Mouse (Mus musculus) embryonic stem cell, embryonic (primary cell): Measurements from ENCODE around the gene Lrrc73.

ENCODE experiments used
- CTCF ChIA-PET, 4 experiments: fragments of 300-600 bp in 2 of 4; fragments of 350-600 bp in 2 of 4; sonication (Branson Sonifier 250); formaldehyde crosslinking; loops; one replicate each; lab custom pipeline; 2022; ENCODE audit warnings: inconsistent platforms in 2 of 4; lab: Charles Lee
- POLR2A ChIA-PET, 4 experiments: fragments of 300-600 bp in 2 of 4; fragments of 350-600 bp in 2 of 4; sonication (Branson Sonifier 250); formaldehyde crosslinking; loops; one replicate each; lab custom pipeline; 2022; ENCODE audit warnings: antibody characterized with exemption in 4 of 4, inconsistent platforms in 1 of 4; lab: Charles Lee

The Lrrc73 gene

DNA sequence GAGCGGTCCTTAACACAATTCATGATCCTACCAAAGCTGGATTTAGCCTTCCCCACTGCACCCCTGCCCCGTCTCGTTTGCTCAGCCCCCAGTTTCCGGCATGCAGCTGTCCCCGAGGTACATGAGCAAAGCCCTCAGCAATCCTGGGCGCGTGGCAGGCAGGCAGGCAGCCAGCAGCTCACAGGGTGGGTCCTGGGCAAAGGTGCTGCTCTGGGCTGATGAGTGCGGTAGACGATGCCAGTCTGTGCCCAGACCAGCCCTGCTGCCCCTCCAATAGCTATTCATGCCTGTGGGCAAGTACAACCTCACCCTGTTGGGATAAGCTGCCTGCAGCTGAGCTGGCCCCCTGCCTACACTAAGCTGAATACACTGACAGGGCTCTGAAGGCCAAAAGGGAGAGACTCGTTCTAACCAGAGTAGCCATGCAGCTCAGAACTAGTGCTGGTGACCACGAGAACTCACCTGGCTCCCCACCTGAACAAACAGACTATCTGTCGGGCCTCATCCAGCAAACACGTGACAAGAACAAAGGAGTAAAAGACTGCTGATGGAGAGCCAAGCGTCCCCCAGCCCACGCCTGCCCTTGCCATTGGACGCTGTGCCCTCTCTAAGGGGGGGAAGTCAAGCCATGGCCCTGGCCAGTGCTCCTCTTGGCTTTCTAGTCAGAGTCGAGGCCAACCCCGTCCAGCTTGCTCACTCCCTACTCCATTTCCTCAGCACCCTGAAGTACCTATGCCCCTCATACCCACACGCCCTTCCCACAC lies 16.6 kb downstream of the Lrrc73 start:
- CTCF ChIA-PET, result interaction anchor here in 2 of 4 experiments (0.5 to 2.6 kb wide), 5 partner anchors 11 to 18 kb away, joined by 3 to 9 read pairs (median 3); partner anchors contain the start of gene Tjap1 (in 1 of the 2)
- POLR2A ChIA-PET, result interaction anchor here (0.7 to 17.7 kb wide), 23 partner anchors 9 to 698 kb away, joined by 3 to 262 read pairs (median 4); partner anchors contain the start of genes Lrrc73 (in 1 of the 4), Mad2l1bp (in 1 of the 4), Polh (in 1 of the 4) and Polr1c (in 1 of the 4)

DNA sequence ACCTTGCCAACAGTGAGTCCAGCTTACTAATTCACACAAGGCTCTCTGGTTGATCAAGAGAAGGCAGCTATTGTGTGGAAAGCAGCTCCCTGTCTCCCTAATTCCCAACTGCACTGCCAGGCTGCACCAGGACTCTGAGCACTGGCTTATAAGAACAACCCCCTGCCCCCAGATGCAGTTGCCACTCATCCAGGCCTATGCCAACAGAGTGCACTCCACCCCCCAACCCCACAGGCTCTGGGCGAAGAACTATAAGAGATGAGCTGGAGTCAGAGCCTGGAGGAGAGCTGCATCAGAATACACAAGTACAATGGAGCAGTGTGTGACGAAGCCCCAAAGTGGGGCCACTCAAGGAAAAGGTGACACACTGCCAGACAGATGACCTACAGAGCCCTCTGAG lies 18.7 kb downstream of the Lrrc73 start:
- POLR2A ChIA-PET, result interaction anchor here (0.6 to 17.7 kb wide), 14 partner anchors 9 to 56 kb away, joined by 3 to 262 read pairs (median 8); partner anchors contain the start of genes Abcc10 (in 1 of the 4), Dlk2 (in 1 of the 4), Lrrc73 (in 1 of the 4) and Polr1c (in 1 of the 4)
- CTCF ChIA-PET, result interaction anchor here in 1 of 4 experiments (1.0 to 1.3 kb wide), 2 partner anchors 27 to 538 kb away, joined by 3 read pairs; no protein-coding TSS in a partner anchor

DNA sequence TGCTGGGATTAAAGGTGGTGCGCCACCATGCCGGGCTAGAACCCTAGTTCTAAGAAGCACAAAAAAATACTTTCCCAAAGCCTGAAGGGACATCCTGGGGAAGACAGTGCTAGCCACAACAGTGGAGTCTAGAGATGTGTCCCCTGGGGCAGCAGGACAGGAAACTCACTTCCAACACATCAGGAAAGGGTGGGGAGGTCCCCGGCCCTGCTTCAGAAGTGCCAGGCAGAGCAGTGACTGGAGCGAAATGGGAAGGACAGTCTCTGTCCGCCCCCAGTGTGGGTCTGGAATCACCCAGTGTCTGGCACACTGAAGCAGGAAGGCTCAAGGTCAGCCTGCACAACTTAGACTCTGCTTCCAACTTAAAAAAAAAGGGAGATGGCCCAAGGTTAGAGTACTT lies 19.3 kb downstream of the Lrrc73 start:
- ChIA-PET CTCF (interaction anchor here in 1 of 4 experiments (1.0 kb wide), 1 partner anchor 27 kb away, joined by 3 read pairs; no protein-coding TSS in a partner anchor), POLR2A (interaction anchor here in 3 of 4 experiments (0.9 to 17.7 kb wide), 11 partner anchors 8 to 56 kb away, joined by 3 to 262 read pairs (median 6); partner anchors contain the start of genes Abcc10 (in 1 of the 3), Dlk2 (in 1 of the 3), Lrrc73 (in 1 of the 3) and Polr1c (in 1 of the 3))

DNA sequence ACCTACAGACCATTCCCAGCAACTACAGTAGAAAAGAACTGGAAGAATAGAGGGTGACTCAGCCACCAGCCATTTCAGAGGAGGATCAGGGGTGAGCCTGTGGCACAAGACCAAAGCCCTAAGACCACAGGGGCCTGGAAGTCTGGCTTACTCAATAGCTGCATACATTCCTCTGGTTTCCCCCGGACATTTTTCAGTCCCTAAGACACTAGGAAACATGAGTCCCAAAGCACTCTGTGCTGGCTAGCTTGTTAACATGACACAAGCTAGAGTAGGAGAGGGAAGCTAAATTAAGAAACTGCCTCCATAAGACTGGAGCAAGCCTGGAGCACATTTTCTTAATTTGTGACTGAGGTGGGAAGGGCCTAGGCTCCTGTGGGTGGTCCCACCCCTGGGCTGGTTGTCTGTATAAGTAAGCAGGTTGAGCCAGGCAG lies 20.5 kb downstream of the Lrrc73 start:
- ChIA-PET POLR2A (interaction anchor here in 3 of 4 experiments (0.6 to 12.8 kb wide), 23 partner anchors 7 to 424 kb away, joined by 3 to 115 read pairs (median 4); partner anchors contain the start of genes Abcc10 (in 1 of the 3), Dlk2 (in 1 of the 3), Polh (in 1 of the 3) and Polr1c (in 1 of the 3)), CTCF (interaction anchor here in 2 of 4 experiments (1.1 to 1.3 kb wide), 3 partner anchors 8 to 25 kb away, joined by 3 to 4 read pairs (median 3); no protein-coding TSS in a partner anchor)

DNA sequence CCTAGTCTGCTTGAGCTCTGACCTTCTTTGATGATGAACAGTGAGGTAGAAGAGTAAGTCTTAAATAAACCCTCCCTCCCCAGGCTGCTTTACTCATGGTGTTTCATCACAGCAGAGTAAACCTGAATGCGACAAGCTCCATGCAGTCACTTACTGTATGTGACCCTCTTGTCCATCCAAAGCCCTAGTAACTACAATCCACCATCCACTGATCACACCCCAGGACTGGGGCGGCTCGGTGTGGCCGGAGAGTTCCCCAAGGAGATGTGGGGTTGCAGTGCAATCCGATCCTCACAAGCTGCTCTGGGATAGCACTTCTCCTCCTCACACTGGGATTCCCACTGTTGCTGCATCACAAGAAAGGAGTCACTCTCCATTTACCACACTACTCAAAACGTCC lies 21.1 kb downstream of the Lrrc73 start:
- POLR2A ChIA-PET, result interaction anchor here in 2 of 4 experiments (0.9 to 12.8 kb wide), 25 partner anchors 7 to 761 kb away, joined by 3 to 115 read pairs (median 4); partner anchors contain the start of genes Abcc10 (in 1 of the 2), Dlk2 (in 1 of the 2), Polh (in 1 of the 2) and Polr1c (in 1 of the 2)
- CTCF ChIA-PET, result interaction anchor here (0.6 to 3.6 kb wide), 5 partner anchors 9 to 356 kb away, joined by 3 to 13 read pairs (median 4); no protein-coding TSS in a partner anchor

DNA sequence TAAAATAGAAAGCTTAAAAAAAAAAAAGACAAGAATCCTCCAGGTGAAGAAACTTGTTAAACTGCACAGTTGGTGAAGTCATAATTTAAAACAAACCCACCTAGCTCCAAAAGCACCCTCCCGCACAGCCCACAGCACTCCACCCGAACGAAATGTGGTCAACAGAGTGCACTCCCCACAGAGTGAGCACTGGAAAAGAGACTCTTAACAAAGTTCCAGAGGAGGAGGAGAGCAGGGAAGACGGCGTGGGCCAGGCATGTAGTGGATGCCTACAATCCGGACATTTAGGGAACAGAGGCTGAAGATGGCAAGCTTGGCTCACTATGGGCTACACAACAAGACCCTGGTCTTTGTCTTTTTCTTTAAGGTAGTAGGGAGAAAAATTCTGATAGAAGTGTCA lies 21.7 kb downstream of the Lrrc73 start:
- ChIA-PET POLR2A (interaction anchor here in 2 of 4 experiments (0.6 to 12.8 kb wide), 25 partner anchors 8 to 760 kb away, joined by 3 to 115 read pairs (median 4); partner anchors contain the start of genes Dlk2 (in 2 of the 2), Abcc10 (in 1 of the 2), Dnph1 (in 1 of the 2) and Gtpbp2 (in 1 of the 2)), CTCF (interaction anchor here (0.6 to 3.6 kb wide), 6 partner anchors 9 to 356 kb away, joined by 3 to 13 read pairs (median 4); no protein-coding TSS in a partner anchor)

DNA sequence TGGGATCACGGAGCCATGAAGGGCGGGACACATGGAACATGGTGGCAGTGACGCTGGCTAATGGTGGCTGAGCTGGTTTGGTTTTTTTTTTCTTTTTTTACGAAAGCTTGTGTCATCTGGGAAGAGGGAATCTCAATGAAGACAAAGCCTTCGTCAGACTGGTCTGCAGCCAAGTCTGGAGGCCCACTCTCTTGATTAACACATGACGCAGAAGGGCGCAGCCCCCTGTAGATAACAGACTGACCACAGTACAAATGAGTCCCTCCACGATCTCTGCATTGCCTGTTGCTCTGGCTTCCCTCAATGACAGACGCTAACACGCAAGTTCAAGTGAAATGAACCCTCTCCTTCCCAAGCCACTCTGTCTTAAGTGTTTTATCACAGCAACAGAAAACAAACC lies 22.2 kb downstream of the Lrrc73 start:
- ChIA-PET POLR2A (interaction anchor here in 2 of 4 experiments (0.6 to 12.8 kb wide), 23 partner anchors 9 to 760 kb away, joined by 3 to 115 read pairs (median 3); partner anchors contain the start of genes Abcc10 (in 2 of the 2), Dlk2 (in 2 of the 2), Dnph1 (in 1 of the 2) and Gtpbp2 (in 1 of the 2)), CTCF (interaction anchor here (0.6 to 3.6 kb wide), 4 partner anchors 10 to 126 kb away, joined by 3 to 13 read pairs (median 6); no protein-coding TSS in a partner anchor)

DNA sequence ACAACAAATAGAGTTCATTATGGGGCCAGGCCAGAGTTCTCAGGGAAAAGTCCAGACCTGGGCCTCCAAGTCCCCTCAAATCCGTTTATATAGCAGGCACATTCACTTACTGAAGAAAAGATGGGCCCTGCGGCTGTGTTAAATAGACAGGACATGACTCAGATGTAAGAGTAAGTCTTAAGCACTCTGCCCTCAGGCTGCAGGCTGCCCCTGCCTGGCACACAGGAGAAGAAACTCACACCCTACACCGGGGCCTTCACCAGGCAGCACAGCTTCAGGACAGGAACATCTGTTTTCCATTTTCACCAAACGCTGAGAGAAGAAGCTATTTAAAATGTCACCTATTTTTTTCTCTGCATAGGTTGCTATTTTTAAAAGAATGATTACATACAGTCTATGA lies 24.3 kb downstream of the Lrrc73 start:
- ChIA-PET POLR2A (interaction anchor here in 2 of 4 experiments (0.7 to 12.8 kb wide), 7 partner anchors 9 to 19 kb away, joined by 4 to 115 read pairs (median 31); no protein-coding TSS in a partner anchor), CTCF (interaction anchor here in 2 of 4 experiments (0.7 to 3.6 kb wide), 2 partner anchors 12 kb away, joined by 3 to 13 read pairs; no protein-coding TSS in a partner anchor)

DNA sequence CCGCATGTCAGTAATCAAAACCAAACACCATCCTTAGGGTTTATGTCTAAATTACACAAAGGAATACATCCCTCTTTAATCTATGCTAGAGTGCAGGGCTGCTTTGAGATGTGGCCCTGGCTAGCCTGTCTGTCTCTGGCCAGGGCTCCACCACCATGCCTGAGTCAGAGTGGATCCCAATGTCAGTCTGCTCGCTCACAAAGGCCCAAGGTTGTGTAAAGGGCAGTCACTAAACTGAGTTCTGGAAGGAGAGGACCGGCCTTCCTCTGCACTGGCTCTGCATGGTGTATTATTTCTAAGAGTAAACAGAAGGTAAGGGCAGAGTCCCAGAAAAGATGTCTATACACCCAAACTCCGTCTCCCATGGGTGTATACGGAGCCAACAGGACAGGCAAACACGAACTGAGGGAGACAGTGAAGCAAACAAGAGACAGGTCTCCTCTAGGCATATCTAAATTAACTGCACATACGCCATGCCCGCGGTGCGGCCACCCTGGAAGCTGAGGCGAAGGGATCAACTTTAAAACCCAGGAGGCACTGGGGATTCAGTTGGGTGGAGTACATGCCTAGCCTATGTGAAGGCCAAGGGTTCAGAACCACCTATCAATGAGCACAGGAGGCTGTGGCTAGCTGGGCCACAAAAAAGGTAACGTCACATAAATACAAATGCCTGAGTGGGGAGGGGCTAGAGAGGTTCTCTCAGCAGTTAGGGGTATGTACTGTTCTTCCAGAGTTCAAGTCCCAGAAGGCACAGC lies 24.9 kb downstream of the Lrrc73 start:
- ChIA-PET POLR2A (interaction anchor here in 2 of 4 experiments (1.4 to 12.8 kb wide), 7 partner anchors 10 to 50 kb away, joined by 4 to 115 read pairs (median 42); partner anchors contain the start of gene Abcc10 (in 1 of the 2)), CTCF (interaction anchor here in 2 of 4 experiments (1.0 to 3.6 kb wide), 2 partner anchors 12 kb away, joined by 3 to 13 read pairs; no protein-coding TSS in a partner anchor)

DNA sequence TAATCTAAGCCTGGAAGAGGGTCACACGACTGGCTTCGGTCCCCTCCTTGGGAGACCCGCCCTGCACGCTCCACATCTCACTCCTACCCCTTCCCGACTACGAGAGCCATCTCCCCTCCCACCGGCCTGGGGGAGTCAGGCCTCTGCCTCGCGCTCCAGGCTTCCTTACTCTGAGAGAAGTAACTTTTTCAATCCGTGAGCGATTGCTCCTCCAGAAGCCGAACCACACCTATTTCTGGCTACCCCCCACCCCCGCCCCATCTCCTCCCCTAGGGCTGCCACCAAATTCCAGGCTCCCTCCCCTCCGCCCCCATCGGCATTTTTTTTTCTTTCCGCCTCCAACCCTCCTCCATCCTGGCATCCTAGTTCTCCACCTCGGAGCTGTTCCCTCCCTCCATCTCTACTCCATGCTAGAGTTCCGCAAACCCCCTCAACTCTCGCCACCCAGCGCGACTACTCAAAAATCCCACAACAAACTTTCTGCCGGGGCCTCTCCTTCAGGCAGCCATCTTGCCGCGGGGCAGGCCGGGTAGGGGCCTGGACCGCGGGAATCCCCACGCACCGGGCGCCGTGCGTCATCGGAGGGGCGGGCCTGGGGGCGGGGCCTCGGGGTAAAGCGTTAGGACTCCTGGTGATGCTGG lies 29.3 kb downstream of the Lrrc73 start, which contains the start of gene Tjap1:
Gene Tjap1, minus strand, starts transcription at position 544 of the 641 bp plus-strand sequence.
- POLR2A ChIA-PET, result interaction anchor here (0.6 to 7.3 kb wide), 17 partner anchors 8 to 1572 kb away, joined by 3 to 74 read pairs (median 5); partner anchors contain the start of genes Abcc10 (in 1 of the 4), Dnph1 (in 1 of the 4) and Lrrc73 (in 1 of the 4)
- CTCF ChIA-PET, result interaction anchor here in 3 of 4 experiments (0.5 to 2.5 kb wide), 6 partner anchors 13 to 374 kb away, joined by 3 to 10 read pairs (median 3); no protein-coding TSS in a partner anchor

DNA sequence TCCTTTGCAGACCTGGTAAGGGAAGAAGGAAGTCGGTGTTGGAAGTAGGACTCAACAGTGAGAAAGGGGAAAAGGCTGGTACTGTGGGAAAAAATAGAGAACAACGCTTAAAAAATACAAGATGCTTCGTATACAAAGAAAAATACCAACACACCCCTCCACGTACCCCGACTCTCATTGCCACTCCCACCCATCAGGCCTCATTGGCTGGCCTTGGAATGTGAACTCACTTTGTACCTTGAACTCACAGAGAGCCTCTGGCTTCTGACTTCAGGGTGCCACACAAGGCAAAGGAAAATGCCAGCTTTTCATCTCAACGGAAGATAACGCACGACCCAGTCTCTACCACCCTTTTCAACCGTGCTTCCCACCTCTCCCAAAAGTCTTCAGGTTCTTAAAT lies 29.8 kb downstream of the Lrrc73 start:
- POLR2A ChIA-PET, result interaction anchor here in 3 of 4 experiments (0.6 to 7.3 kb wide), 14 partner anchors 8 to 1573 kb away, joined by 3 to 74 read pairs (median 7); partner anchors contain the start of genes Abcc10 (in 1 of the 3) and Lrrc73 (in 1 of the 3)

DNA sequence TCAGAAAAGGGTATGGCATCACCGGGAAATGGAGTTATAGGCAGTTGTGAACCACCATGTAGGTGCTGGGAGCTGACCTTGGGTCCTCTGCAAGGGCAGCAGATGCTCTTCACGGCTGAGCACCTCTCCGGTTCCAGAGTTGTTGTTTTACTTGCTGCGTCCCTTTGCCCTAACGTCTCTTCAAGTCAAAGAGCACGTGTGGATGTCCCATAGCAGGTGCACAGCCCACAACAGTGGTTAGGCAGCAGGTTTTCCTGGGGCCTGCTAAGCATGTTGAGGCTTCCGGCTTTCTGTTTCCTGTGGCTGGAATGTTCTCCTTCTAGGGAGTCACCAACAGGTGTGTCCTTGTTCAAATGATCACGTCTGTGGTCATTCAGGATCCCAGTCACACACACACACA lies 30.6 kb downstream of the Lrrc73 start:
- POLR2A ChIA-PET, result interaction anchor here in 2 of 4 experiments (0.6 to 7.3 kb wide), 9 partner anchors 8 to 44 kb away, joined by 3 to 48 read pairs (median 8); partner anchors contain the start of gene Abcc10 (in 1 of the 2)

More for the DNA sequence above, 29.8 kb downstream of the Lrrc73 start:
- CTCF ChIA-PET, result interaction anchor here in 2 of 4 experiments (0.5 to 1.5 kb wide), 4 partner anchors 17 to 373 kb away, joined by 3 to 4 read pairs (median 3); no protein-coding TSS in a partner anchor

DNA sequence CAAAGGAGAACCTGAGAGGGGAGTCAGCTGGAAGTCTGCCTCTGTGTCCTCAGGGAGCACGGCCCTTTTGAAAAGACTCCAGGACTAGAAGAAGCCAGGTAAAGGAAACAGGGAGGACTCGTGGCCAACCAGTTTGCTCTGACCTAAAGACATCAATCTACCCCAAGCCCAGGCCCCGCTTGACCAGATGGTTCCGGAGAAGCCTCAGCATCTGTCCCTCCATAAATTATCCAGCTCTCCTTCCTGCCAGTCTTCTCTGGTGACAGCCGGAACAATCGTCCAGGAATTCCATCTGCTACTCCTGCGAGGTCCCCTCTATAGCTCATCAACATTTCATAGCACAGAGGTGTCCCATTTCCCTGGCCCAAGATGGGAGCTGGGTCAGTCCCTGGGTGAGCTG lies 31.3 kb downstream of the Lrrc73 start:
- CTCF ChIA-PET, result interaction anchor here in 1 of 4 experiments (1.2 to 2.8 kb wide), 2 partner anchors 18 to 25 kb away, joined by 3 to 9 read pairs; no protein-coding TSS in a partner anchor
- POLR2A ChIA-PET, result interaction anchor here in 3 of 4 experiments (0.6 to 7.3 kb wide), 17 partner anchors 9 to 1570 kb away, joined by 3 to 48 read pairs (median 5); partner anchors contain the start of genes Dlk2 (in 1 of the 3), Polh (in 1 of the 3) and Xpo5 (in 1 of the 3)

More for the DNA sequence above, 30.6 kb downstream of the Lrrc73 start:
- CTCF ChIA-PET, result interaction anchor here in 1 of 4 experiments (1.2 to 2.8 kb wide), 2 partner anchors 18 to 24 kb away, joined by 3 to 9 read pairs; no protein-coding TSS in a partner anchor

DNA sequence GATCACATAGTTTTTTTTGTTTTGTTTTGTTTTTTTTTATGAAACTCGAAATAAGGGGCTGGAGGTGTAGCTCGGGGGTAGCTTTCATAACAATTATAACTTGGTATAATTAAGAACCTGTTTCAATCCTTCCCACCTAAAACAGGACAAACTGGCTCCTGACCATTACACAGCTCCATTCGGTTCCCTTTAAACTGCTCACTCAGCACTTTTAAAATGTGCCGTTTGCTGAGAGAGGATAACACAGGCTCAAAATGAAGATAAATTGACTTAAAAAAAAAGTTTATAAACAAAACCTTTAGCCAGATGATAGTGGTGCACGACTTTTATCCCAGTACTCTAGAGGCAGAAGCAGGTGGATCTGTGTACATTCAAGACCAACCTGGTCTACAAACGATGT lies 32.1 kb downstream of the Lrrc73 start:
- ChIA-PET CTCF (interaction anchor here in 2 of 4 experiments (0.6 to 2.8 kb wide), 2 partner anchors 19 to 202 kb away, joined by 5 to 9 read pairs; partner anchors contain the start of gene Ttbk1 (in 1 of the 2)), POLR2A (interaction anchor here in 3 of 4 experiments (0.6 to 7.3 kb wide), 18 partner anchors 8 to 1569 kb away, joined by 3 to 48 read pairs (median 6); partner anchors contain the start of gene Dlk2 (in 1 of the 3))

DNA sequence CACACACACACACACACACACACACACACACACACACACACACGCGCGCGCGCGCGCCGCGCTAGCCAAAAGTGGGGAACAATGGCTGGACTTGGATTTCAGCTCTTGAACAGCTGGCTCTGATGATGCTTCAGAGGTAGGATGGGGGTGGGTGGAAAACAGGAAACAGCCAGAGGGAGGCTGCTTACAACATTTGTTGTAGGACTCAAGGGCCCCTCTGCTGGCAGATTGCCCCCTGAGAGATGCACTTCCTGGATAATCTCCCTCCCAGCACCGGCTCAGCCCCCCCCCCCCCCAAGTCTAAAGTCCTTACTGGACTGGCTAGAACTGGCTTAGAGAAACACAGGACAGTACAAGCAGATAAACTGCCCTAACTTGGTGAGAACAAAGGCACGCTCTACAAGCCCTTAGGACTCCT lies 34.4 kb downstream of the Lrrc73 start:
- ChIA-PET CTCF (interaction anchor here (0.5 to 2.6 kb wide), 9 partner anchors 14 to 691 kb away, joined by 3 to 17 read pairs (median 5); no protein-coding TSS in a partner anchor), POLR2A (interaction anchor here (0.6 to 2.5 kb wide), 12 partner anchors 9 to 150 kb away, joined by 3 to 8 read pairs (median 4); partner anchors contain the start of genes Dlk2 (in 2 of the 4), Lrrc73 (in 1 of the 4), Polr1c (in 1 of the 4) and Slc22a7 (in 1 of the 4))
